Mouse (Mus musculus): ENCODE measurements around the gene Olfr600. TPM values are rescaled to one million over a fixed set of nuclear protein-coding genes. Genes with fewer than 3 reads are reported as not detected.
"Not testable (repeated sequence)": the region's sequence is repeated elsewhere in the genome, so short reads cannot be mapped to it uniquely, and the experiment has no call there.

Gene Olfr600
- polyA plus RNA-seq (2015; fragmentation: Nextera tagmentation; extraction: Ambion mirVana): not detected in 2 replicates

GRCm38 (mm10) chr7:103349569-103349968 lies at the start of gene Olfr600:
Olfr600 (minus strand) TSS chr7:103349669.
- Histone ChIP-seq H3K9me3 (ENCODE audit: low read length) (no peaks in the 10 kb centered on the region), H3K4me3 (ENCODE audit: low read length) (no peak within 1 kb of the TSS), H3K9ac (replicated peaks; ENCODE audit: low read length) (no peak within 1 kb of the TSS), H3K27me3 (ENCODE audit: insufficient read depth, low read length) (no peaks in the 10 kb centered on the region), H3K4me1 (ENCODE audit: insufficient read depth, low read length) (no peaks in the 10 kb centered on the region), H3K27ac (ENCODE audit: low read length) (no peak within 1 kb of the TSS), H3K4me2 (replicated peaks; ENCODE audit: low read depth, low read length) (no peak within 1 kb of the TSS), H3K36me3 (ENCODE audit: insufficient read depth, low read length) (no peaks in the 10 kb centered on the region)
- no peak for ATAC-seq (ENCODE audit: low FRiP score, low TSS enrichment)

GRCm38 (mm10) chr7:103398981-103399380 lies 49.5 kb upstream of the Olfr600 start:
- Histone ChIP-seq H3K27ac (ENCODE audit: low read length) (no peak overlapping the region), H3K4me1 (ENCODE audit: insufficient read depth, low read length) (no peaks in the 10 kb centered on the region), H3K27me3 (ENCODE audit: insufficient read depth, low read length) (no peaks in the 10 kb centered on the region), H3K9ac (replicated peaks; ENCODE audit: low read length) (no peak overlapping the region), H3K9me3 (ENCODE audit: low read length) (no peaks in the 10 kb centered on the region), H3K4me3 (ENCODE audit: low read length) (no peak overlapping the region), H3K4me2 (replicated peaks; ENCODE audit: low read depth, low read length) (no peak overlapping the region), H3K36me3 (ENCODE audit: insufficient read depth, low read length) (no peaks in the 10 kb centered on the region)
- ATAC-seq (ENCODE audit: low FRiP score, low TSS enrichment): no peak
- 6% methylated on average over 1 of the region's 1 CpGs for WGBS

DNA sequence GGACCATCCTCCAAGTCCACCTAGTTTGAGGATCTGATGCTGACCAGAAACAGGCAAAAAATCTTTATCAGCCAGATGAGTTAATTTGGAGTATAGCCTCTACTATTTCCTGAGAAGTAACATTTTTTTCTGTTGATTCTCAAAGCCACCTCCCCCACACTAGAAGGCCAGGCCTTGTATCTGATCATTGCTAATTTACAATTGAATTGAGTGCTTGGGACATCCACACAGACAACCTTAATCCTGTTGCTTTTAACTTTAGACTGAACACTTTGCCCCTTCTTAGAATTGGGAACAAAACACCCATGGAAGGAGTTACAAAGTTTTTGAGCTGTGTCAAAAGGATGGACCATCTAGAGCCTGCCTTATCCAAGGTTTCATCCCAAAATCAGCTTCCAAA lies 48.3 kb upstream of the Olfr600 start:
- H3K27me3 ChIP-seq (ENCODE audit: insufficient read depth, low read length): no peaks in the 10 kb centered on the region
- no peaks in the 10 kb centered on the region for H3K4me1 ChIP-seq (ENCODE audit: insufficient read depth, low read length)
- H3K9me3 ChIP-seq (ENCODE audit: low read length): no peaks in the 10 kb centered on the region
- no peak overlapping the region for H3K9ac ChIP-seq (replicated peaks; ENCODE audit: low read length)
- no peak overlapping the region for H3K4me3 ChIP-seq (ENCODE audit: low read length)
- H3K4me2 ChIP-seq (replicated peaks; ENCODE audit: low read depth, low read length): no peak overlapping the region
- H3K36me3 ChIP-seq (ENCODE audit: insufficient read depth, low read length): no peaks in the 10 kb centered on the region
- no peak for ATAC-seq (ENCODE audit: low FRiP score, low TSS enrichment)
- H3K27ac ChIP-seq (ENCODE audit: low read length): no peak overlapping the region

- no peaks in the 10 kb centered on the region for H3K27me3 ChIP-seq (ENCODE audit: insufficient read depth, low read length)
- H3K9ac ChIP-seq (replicated peaks; ENCODE audit: low read length): no peak within 1 kb of the TSS
- no peak within 1 kb of the TSS for H3K4me2 ChIP-seq (replicated peaks; ENCODE audit: low read depth, low read length)
- no peak within 1 kb of the TSS for H3K27ac ChIP-seq (ENCODE audit: low read length)
- ATAC-seq (ENCODE audit: low FRiP score, low TSS enrichment): no peak
- H3K4me1 ChIP-seq (ENCODE audit: insufficient read depth, low read length): no peaks in the 10 kb centered on the region
- no peaks in the 10 kb centered on the region for H3K9me3 ChIP-seq (ENCODE audit: low read length)
- H3K4me3 ChIP-seq (ENCODE audit: low read length): no peak within 1 kb of the TSS
- H3K36me3 ChIP-seq (ENCODE audit: insufficient read depth, low read length): no peaks in the 10 kb centered on the region
Observed at GRCm38 (mm10) chr7:103386077-103386476, 36.6 kb upstream of the Olfr600 start, which contains the start of gene Olfr603. Olfr603 (minus strand) TSS chr7:103386177.

DNA sequence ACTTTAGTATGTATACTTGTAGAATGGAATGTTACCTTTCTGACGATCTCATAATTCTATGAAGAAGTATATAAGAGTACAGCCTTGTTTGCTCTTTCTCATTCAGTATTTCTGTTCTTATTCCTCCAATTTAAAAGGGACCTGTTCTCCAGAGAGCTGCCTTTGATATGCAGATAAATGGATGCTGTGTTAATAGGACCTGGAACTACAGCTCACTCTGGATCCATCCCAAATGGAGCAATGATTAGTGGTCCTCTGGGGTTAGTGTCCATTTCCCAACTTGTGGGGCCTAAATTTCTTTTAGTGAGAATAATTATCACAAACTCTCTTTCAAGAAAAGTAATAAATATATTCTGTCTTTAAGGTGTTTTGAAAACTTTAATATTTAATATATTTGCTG lies 13.1 kb upstream of the Olfr600 start, which contains the start of gene Olfr601:
Olfr601 (minus strand) TSS at position 101 of the 400 bp plus-strand sequence.
- no peak within 1 kb of the TSS for H3K4me3 ChIP-seq (ENCODE audit: low read length)
- 93% methylated on average over 1 of the region's 1 CpGs for WGBS
- H3K27me3 ChIP-seq (ENCODE audit: insufficient read depth, low read length): no peaks in the 10 kb centered on the region
- H3K27ac ChIP-seq (ENCODE audit: low read length): no peak within 1 kb of the TSS
- H3K36me3 ChIP-seq (ENCODE audit: insufficient read depth, low read length): no peaks in the 10 kb centered on the region
- ATAC-seq (ENCODE audit: low FRiP score, low TSS enrichment): no peak
- H3K9me3 ChIP-seq (ENCODE audit: low read length): no peaks in the 10 kb centered on the region
- H3K9ac ChIP-seq (replicated peaks; ENCODE audit: low read length): no peak within 1 kb of the TSS
- no peaks in the 10 kb centered on the region for H3K4me1 ChIP-seq (ENCODE audit: insufficient read depth, low read length)
- no peak within 1 kb of the TSS for H3K4me2 ChIP-seq (replicated peaks; ENCODE audit: low read depth, low read length)

- Histone ChIP-seq H3K27ac (ENCODE audit: low read length) (no peak within 1 kb of the TSS), H3K9me3 (ENCODE audit: low read length) (no peaks in the 10 kb centered on the region), H3K4me1 (ENCODE audit: insufficient read depth, low read length) (no peaks in the 10 kb centered on the region), H3K9ac (replicated peaks; ENCODE audit: low read length) (no peak within 1 kb of the TSS), H3K4me3 (ENCODE audit: low read length) (no peak within 1 kb of the TSS), H3K4me2 (replicated peaks; ENCODE audit: low read depth, low read length) (no peak within 1 kb of the TSS), H3K36me3 (ENCODE audit: insufficient read depth, low read length) (no peaks in the 10 kb centered on the region), H3K27me3 (ENCODE audit: insufficient read depth, low read length) (no peaks in the 10 kb centered on the region)
- WGBS: 91% methylated on average over 1 of the region's 1 CpGs
- no peak for ATAC-seq (ENCODE audit: low FRiP score, low TSS enrichment)
Observed at GRCm38 (mm10) chr7:103335617-103336016, 13.9 kb downstream of the Olfr600 start, which contains the start of gene Olfr599. Olfr599 (plus strand) TSS chr7:103335917.

DNA sequence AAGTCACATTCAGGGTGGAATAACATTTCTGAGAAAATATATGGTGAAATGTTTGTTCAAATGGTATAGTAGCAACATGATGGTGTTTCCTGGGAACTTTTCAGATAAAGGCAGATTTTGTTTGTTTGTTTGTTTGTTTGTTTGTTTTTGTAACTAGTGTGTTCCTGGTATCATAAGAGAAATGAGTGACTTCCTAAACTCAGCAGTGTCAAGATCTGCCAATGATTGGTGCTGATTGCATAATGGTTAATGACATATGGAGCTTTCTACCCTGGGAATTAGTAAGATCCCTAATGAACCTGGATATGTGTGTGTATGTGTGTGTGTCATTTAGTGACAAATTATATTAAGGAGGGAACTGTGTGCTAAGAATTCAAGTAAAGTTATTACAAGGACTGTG lies 26.2 kb downstream of the Olfr600 start, which contains the start of gene Olfr598:
Olfr598 (plus strand) TSS at position 301 of the 400 bp plus-strand sequence.
- Histone ChIP-seq H3K9me3 (ENCODE audit: low read length) (no peaks in the 10 kb centered on the region), H3K27me3 (ENCODE audit: insufficient read depth, low read length) (no peaks in the 10 kb centered on the region), H3K4me3 (ENCODE audit: low read length) (no peak within 1 kb of the TSS), H3K36me3 (ENCODE audit: insufficient read depth, low read length) (no peaks in the 10 kb centered on the region), H3K4me2 (replicated peaks; ENCODE audit: low read depth, low read length) (no peak within 1 kb of the TSS), H3K9ac (replicated peaks; ENCODE audit: low read length) (no peak within 1 kb of the TSS), H3K27ac (ENCODE audit: low read length) (no peak within 1 kb of the TSS), H3K4me1 (ENCODE audit: insufficient read depth, low read length) (no peaks in the 10 kb centered on the region)
- ATAC-seq (ENCODE audit: low FRiP score, low TSS enrichment): no peak

DNA sequence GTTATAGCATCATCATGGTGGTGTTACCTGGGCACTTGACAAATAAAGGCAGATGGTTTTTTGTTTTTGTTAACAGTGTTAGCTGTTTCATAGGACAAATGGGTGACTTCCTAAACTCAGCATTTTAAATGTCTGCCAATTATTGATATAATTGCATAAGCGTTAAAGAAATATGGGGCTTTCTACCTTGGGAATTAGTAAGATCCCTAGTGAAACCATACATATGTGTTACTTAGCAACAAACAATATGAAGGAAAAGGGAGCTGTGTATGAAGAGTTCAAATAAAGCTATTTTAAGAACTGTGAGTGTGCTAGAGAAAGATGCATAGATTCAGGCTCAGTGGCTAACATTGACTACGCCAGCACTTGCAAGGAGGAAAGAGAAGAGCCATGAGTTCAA lies 33.5 kb downstream of the Olfr600 start, which contains the start of gene Olfr597:
Olfr597 (plus strand) TSS at position 301 of the 400 bp plus-strand sequence.
- not testable (repeated sequence) for H3K36me3 ChIP-seq (ENCODE audit: insufficient read depth, low read length); H3K9ac ChIP-seq (replicated peaks; ENCODE audit: low read length); H3K27ac ChIP-seq (ENCODE audit: low read length); ATAC-seq (ENCODE audit: low FRiP score, low TSS enrichment); H3K4me2 ChIP-seq (replicated peaks; ENCODE audit: low read depth, low read length); H3K27me3 ChIP-seq (ENCODE audit: insufficient read depth, low read length); H3K4me1 ChIP-seq (ENCODE audit: insufficient read depth, low read length); H3K9me3 ChIP-seq (ENCODE audit: low read length); H3K4me3 ChIP-seq (ENCODE audit: low read length)
- 89% methylated on average over 2 of the region's 2 CpGs for WGBS

DNA sequence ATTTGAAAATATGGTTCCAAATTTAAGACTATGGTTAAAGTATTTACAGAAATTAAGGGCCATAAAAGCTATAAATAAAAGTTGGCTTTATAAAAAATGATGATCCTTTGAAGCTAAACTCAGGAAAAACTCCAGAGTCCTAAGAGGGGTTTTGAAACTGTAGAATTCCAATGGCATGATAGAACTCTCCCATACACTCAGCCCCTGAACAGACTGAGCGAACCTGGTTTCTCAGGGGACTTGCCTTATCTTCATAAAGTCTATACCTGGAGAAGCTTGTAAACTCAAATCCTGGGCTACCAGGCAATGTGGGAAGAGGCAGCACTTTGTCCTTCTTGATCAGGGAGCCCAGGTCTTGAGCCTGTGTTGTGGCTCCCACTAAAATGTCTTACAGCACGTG lies 44.1 kb downstream of the Olfr600 start, which contains the start of gene Olfr596:
Olfr596 (plus strand) TSS at position 301 of the 400 bp plus-strand sequence.
- H3K4me3 ChIP-seq (ENCODE audit: low read length); H3K27me3 ChIP-seq (ENCODE audit: insufficient read depth, low read length): not testable (repeated sequence)

More for the DNA sequence above, 44.1 kb downstream of the Olfr600 start, which contains the start of gene Olfr596:
- WGBS: 87% methylated on average over 2 of the region's 2 CpGs
- not testable (repeated sequence) for H3K27ac ChIP-seq (ENCODE audit: low read length); ATAC-seq (ENCODE audit: low FRiP score, low TSS enrichment); H3K9me3 ChIP-seq (ENCODE audit: low read length); H3K4me1 ChIP-seq (ENCODE audit: insufficient read depth, low read length); H3K4me2 ChIP-seq (replicated peaks; ENCODE audit: low read depth, low read length); H3K36me3 ChIP-seq (ENCODE audit: insufficient read depth, low read length); H3K9ac ChIP-seq (replicated peaks; ENCODE audit: low read length)
